Mouse (Mus musculus) cerebellum, postnatal 36 days (tissue): Measurements from ENCODE around the gene Mecp2.

Source experiments
- DNase-seq, 2 experiments: peaks; one replicate each; pipeline ENCODE4 v3.0.0; 2021 to 2022; ENCODE audit warnings: mixed read lengths in 2 of 2

Mecp2 gene

GRCm38 (mm10) chrX:74008063-74008462 is 127.1 kb downstream of the Mecp2 start:
- no peak for DNase-seq

- no peak for DNase-seq
Observed at GRCm38 (mm10) chrX:74006401-74006800, 128.8 kb downstream of the Mecp2 start.

GRCm38 (mm10) chrX:74003644-74004043 is 131.5 kb downstream of the Mecp2 start:
- no peak for DNase-seq

GRCm38 (mm10) chrX:74001024-74001423 is 134.1 kb downstream of the Mecp2 start:
- no peak for DNase-seq

- DNase-seq = no peak
Observed at GRCm38 (mm10) chrX:73998911-73999869, 136.0 kb downstream of the Mecp2 start.

- DNase-seq = no peak
Observed at GRCm38 (mm10) chrX:73977783-73978182, 157.4 kb downstream of the Mecp2 start.
